Mouse (Mus musculus) forebrain, embryonic 11.5 days (tissue): ENCODE measurements around the gene 9630041A04Rik. TPM values are rescaled to one million over a fixed set of nuclear protein-coding genes. Genes with fewer than 3 reads are reported as not detected.

Source experiments
- ATAC-seq: fragments of 200-750 bp; cut with Nextera tagmentation; replicated peaks from 2 replicates; pipeline ENCODE4 v1.8.0; 2017; ENCODE audit warnings: moderate TSS enrichment; ENCODE audit not compliant: low FRiP score
- DNase-seq: peaks from one replicate; pipeline ENCODE4 v3.0.0-alpha.2; 2017; ENCODE audit warnings: low spot score
- H3K27ac ChIP-seq: fragments of 300-500 bp; sonication (generic); 2 replicates; pipeline ENCODE4 v1.5.1; 2014; ENCODE audit warnings: low read depth, low read length
- H3K27me3 ChIP-seq: fragments of 300-500 bp; sonication (generic); 2 replicates; pipeline ENCODE4 v1.6.1; 2014; ENCODE audit warnings: mild to moderate bottlenecking, low read length, mixed read lengths; ENCODE audit not compliant: control insufficient read depth, insufficient read depth
- H3K36me3 ChIP-seq: fragments of 300-500 bp; sonication (generic); 2 replicates; pipeline ENCODE4 v1.6.1; 2014; ENCODE audit warnings: mild to moderate bottlenecking, low read length, moderate library complexity, mixed read lengths; ENCODE audit not compliant: control insufficient read depth, insufficient read depth
- H3K4me1 ChIP-seq: fragments of 300-500 bp; sonication (generic); replicated peaks from 2 replicates; pipeline ENCODE4 v1.6.1; 2014; ENCODE audit warnings: low read length, mixed read lengths; ENCODE audit not compliant: control insufficient read depth, insufficient read depth
- H3K4me2 ChIP-seq: fragments of 300-500 bp; sonication (generic); 2 replicates; pipeline ENCODE4 v1.6.1; 2014; ENCODE audit warnings: low read depth, mild to moderate bottlenecking, low read length, moderate library complexity, mixed read lengths; ENCODE audit not compliant: severe bottlenecking
- H3K4me3 ChIP-seq: fragments of 300-500 bp; sonication (generic); 2 replicates; pipeline ENCODE4 v1.5.1; 2014; ENCODE audit warnings: low read depth, low read length
- H3K9ac ChIP-seq: fragments of 300-500 bp; sonication (generic); 2 replicates; pipeline ENCODE4 v1.6.1; 2014; ENCODE audit warnings: low read length
- H3K9me3 ChIP-seq: fragments of 300-500 bp; sonication (generic); 2 replicates; pipeline ENCODE4 v1.6.1; 2016; ENCODE audit warnings: low read length, mixed read lengths; ENCODE audit not compliant: control insufficient read depth
- WGBS: fragments of 180-500 bp; shearing (Covaris S2); extraction: QIAGEN DNeasy Blood & Tissue Kit; methylation state at CpG from one replicate; pipeline ENCODE4 v1.1.7; 2014; 5-methylcytosine and 5-hydroxymethylcytosine counted together
- polyA plus RNA-seq: library from polyadenylated mRNA; unstranded; fragments of >200 nt; fragmentation: Nextera tagmentation; extraction: Ambion mirVana; gene quantifications from 2 replicates; pipeline ENCODE4 v1.2.1, GENCODE M21; 2014

Gene 9630041A04Rik
- polyA plus RNA-seq, 1 experiment from 2014 or later: 0.29 TPM

GRCm38 (mm10) chr9:101908849-101909248, 47.2 kb downstream of the 9630041A04Rik start:
- Histone ChIP-seq H3K9me3 (no peaks in the 10 kb centered on the region), H3K27ac (peak overlapping the region; percentile 41), H3K27me3 (no peaks in the 10 kb centered on the region), H3K4me3 (no peak overlapping the region), H3K4me2 (0 out of 2 replicates have a peak overlapping the region, but pooled peaks have one; percentile 18), H3K4me1 (peaks cover 17% of the 10 kb centered on the region), H3K9ac (peak overlapping the region; percentile 29), H3K36me3 (no peaks in the 10 kb centered on the region)
- DNase-seq (peak; percentile 66), ATAC-seq (peak; percentile 88)
- WGBS: 17% methylated on average over 5 of the region's 5 CpGs

- Histone ChIP-seq H3K27ac (peak overlapping the region; percentile 41), H3K9me3 (no peaks in the 10 kb centered on the region), H3K4me2 (no peak overlapping the region), H3K4me3 (no peak overlapping the region), H3K36me3 (no peaks in the 10 kb centered on the region), H3K27me3 (no peaks in the 10 kb centered on the region), H3K4me1 (peaks cover 17% of the 10 kb centered on the region), H3K9ac (no peak overlapping the region; the same call in 1 of the 2 replicates)
- no peak for DNase-seq
- 84% methylated on average over 4 of the region's 4 CpGs for WGBS
- no peak for ATAC-seq
Observed at GRCm38 (mm10) chr9:101909491-101909890, 47.9 kb downstream of the 9630041A04Rik start.

GRCm38 (mm10) chr9:101911176-101911866, 49.7 kb downstream of the 9630041A04Rik start:
- WGBS: 62% methylated on average over 9 of the region's 9 CpGs
- Histone ChIP-seq H3K27ac (no peak overlapping the region), H3K9ac (no peak overlapping the region), H3K27me3 (no peaks in the 10 kb centered on the region), H3K9me3 (no peaks in the 10 kb centered on the region), H3K4me1 (peaks cover 17% of the 10 kb centered on the region), H3K36me3 (no peaks in the 10 kb centered on the region), H3K4me3 (no peak overlapping the region), H3K4me2 (no peak overlapping the region)
- no peak for DNase-seq
- no peak for ATAC-seq

GRCm38 (mm10) chr9:101915082-101915481, 53.4 kb downstream of the 9630041A04Rik start:
- Histone ChIP-seq H3K9ac (no peak overlapping the region), H3K36me3 (no peaks in the 10 kb centered on the region), H3K9me3 (no peaks in the 10 kb centered on the region), H3K27me3 (no peaks in the 10 kb centered on the region), H3K27ac (no peak overlapping the region), H3K4me2 (no peak overlapping the region), H3K4me1 (peaks cover 2% of the 10 kb centered on the region; the same call in 1 of the 2 replicates), H3K4me3 (no peak overlapping the region)
- 88% methylated on average over 2 of the region's 2 CpGs for whole genome bisulfite sequencing
- DNase-seq: no peak
- no peak for ATAC-seq

- H3K4me1 ChIP-seq: no peaks in the 10 kb centered on the region
- no peak overlapping the region for H3K4me3 ChIP-seq
- no peaks in the 10 kb centered on the region for H3K27me3 ChIP-seq
- no peak overlapping the region for H3K4me2 ChIP-seq
- H3K9ac ChIP-seq: no peak overlapping the region
- no peaks in the 10 kb centered on the region for H3K9me3 ChIP-seq
- no peak overlapping the region for H3K27ac ChIP-seq
- DNase-seq (no peak), ATAC-seq (no peak)
- WGBS: 87% methylated on average over 4 of the region's 4 CpGs
- no peaks in the 10 kb centered on the region for H3K36me3 ChIP-seq
Observed at GRCm38 (mm10) chr9:101918771-101919170, 57.1 kb downstream of the 9630041A04Rik start.

GRCm38 (mm10) chr9:101919324-101919723, 57.7 kb downstream of the 9630041A04Rik start:
- H3K9ac ChIP-seq: no peak overlapping the region
- H3K4me1 ChIP-seq: no peaks in the 10 kb centered on the region
- H3K27ac ChIP-seq: no peak overlapping the region
- no peaks in the 10 kb centered on the region for H3K9me3 ChIP-seq
- H3K4me2 ChIP-seq: no peak overlapping the region
- DNase-seq (no peak), ATAC-seq (no peak)
- no peak overlapping the region for H3K4me3 ChIP-seq
- H3K27me3 ChIP-seq: no peaks in the 10 kb centered on the region
- 95% methylated on average over 5 of the region's 5 CpGs for WGBS
- no peaks in the 10 kb centered on the region for H3K36me3 ChIP-seq

- Histone ChIP-seq H3K4me1 (no peaks in the 10 kb centered on the region), H3K36me3 (no peaks in the 10 kb centered on the region; the same call in 1 of the 2 replicates), H3K4me3 (no peak overlapping the region), H3K9me3 (no peaks in the 10 kb centered on the region), H3K27ac (no peak overlapping the region), H3K9ac (no peak overlapping the region), H3K4me2 (no peak overlapping the region), H3K27me3 (no peaks in the 10 kb centered on the region)
- no peak for ATAC-seq
- no peak for DNase-seq
- WGBS: 84% methylated on average over 4 of the region's 4 CpGs
Observed at GRCm38 (mm10) chr9:101922846-101923245, 61.2 kb downstream of the 9630041A04Rik start.

GRCm38 (mm10) chr9:101924829-101925228, 63.2 kb downstream of the 9630041A04Rik start:
- DNase-seq: peak; percentile 45

More at GRCm38 (mm10) chr9:101924829-101925228, 63.2 kb downstream of the 9630041A04Rik start:
- Histone ChIP-seq H3K4me2 (no peak overlapping the region), H3K36me3 (no peaks in the 10 kb centered on the region; the same call in 1 of the 2 replicates), H3K27me3 (no peaks in the 10 kb centered on the region), H3K4me1 (no peaks in the 10 kb centered on the region), H3K27ac (no peak overlapping the region), H3K4me3 (no peak overlapping the region), H3K9me3 (no peaks in the 10 kb centered on the region), H3K9ac (no peak overlapping the region)
- ATAC-seq: no peak
- 80% methylated on average over 4 of the region's 4 CpGs for WGBS
